Mouse (Mus musculus) liver, embryonic 14.5 days (tissue): ENCODE results near the gene Zfp423.

Experiments used
- CTCF ChIP-seq: IDR thresholded peaks from 2 replicates; pipeline ENCODE4 v1.5.1; 2016; ENCODE audit warnings: antibody characterized with exemption, low read depth, control low read depth
- EP300 ChIP-seq: IDR thresholded peaks from 2 replicates; pipeline ENCODE4 v1.6.1; 2016; ENCODE audit warnings: antibody characterized with exemption, low read depth

- TF ChIP-seq CTCF: no peak
- TF ChIP-seq EP300: no peak
Observed at GRCm38 (mm10) chr8:87794639-87795038, 164.8 kb downstream of the Zfp423 start.
